Mouse (Mus musculus): Measurements from ENCODE around the gene Dnase2a.

DNA sequence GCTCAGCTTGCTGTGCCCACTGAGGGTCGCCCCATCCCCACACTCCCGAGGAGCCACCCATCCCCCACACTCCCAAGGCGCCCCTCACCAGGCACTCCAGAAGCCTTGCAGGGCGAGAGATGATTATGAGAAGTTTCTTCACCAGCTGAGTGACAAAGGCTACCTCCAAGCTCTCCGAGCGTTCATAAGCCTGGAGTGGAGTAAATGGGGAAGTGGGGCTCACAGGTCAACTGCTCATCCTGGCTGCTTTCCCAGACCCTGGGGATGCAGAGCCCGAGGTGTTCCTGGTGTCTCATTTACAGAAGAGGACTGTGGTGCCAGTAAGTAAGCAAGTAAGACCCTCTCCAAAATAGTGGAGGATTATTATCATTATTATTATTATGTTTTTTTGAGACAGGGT lies 17.2 kb downstream of the Dnase2a start:
- TF ChIP-seq CTCF (IDR thresholded peaks at IDR 0.05; ENCODE audit: insufficient read depth, low read length), result no peak
- no peak for TF ChIP-seq POLR2A (IDR thresholded peaks at IDR 0.05; ENCODE audit: borderline replicate concordance, extremely low read depth, low read depth, low read length)

Data from lung, adult 2 months (tissue).